Mouse (Mus musculus): Measurements from ENCODE around the gene Pus3.
"Not testable (repeated sequence)": the region's sequence is repeated elsewhere in the genome, so short reads cannot be mapped to it uniquely, and the experiment has no call there.

Gene Pus3

GRCm38 (mm10) chr9:35545704-35546103 lies 12.7 kb upstream of the Pus3 start:
- DNase-seq (ENCODE audit: low spot score): no peak

- no peak for DNase-seq (ENCODE audit: low spot score)
Observed at GRCm38 (mm10) chr9:35546745-35547144, 11.7 kb upstream of the Pus3 start.

GRCm38 (mm10) chr9:35548455-35548854 lies 9.9 kb upstream of the Pus3 start:
- no peak for DNase-seq (ENCODE audit: low spot score)

GRCm38 (mm10) chr9:35556494-35557102 lies 1.8 kb upstream of the Pus3 start:
- DNase-seq (ENCODE audit: low spot score): no peak

GRCm38 (mm10) chr9:35559009-35559890 lies 855 bp downstream of the Pus3 start:
- DNase-seq (ENCODE audit: low spot score): peak; percentile 88

GRCm38 (mm10) chr9:35561076-35561475 lies 2.7 kb downstream of the Pus3 start:
- DNase-seq (ENCODE audit: low spot score): no peak

- DNase-seq (ENCODE audit: low spot score): no peak
Observed at GRCm38 (mm10) chr9:35561583-35561982, 3.2 kb downstream of the Pus3 start.

GRCm38 (mm10) chr9:35564536-35565240 lies 6.3 kb downstream of the Pus3 start:
- DNase-seq (ENCODE audit: low spot score): no peak

GRCm38 (mm10) chr9:35567995-35568394 lies 9.6 kb downstream of the Pus3 start:
- DNase-seq (ENCODE audit: low spot score): no peak

GRCm38 (mm10) chr9:35569571-35570534 lies 11.5 kb downstream of the Pus3 start, which contains the start of the genes Pate2 and Hyls1:
Gene Pate2, plus strand, starts transcription at chr9:35570284.
Gene Hyls1, minus strand, starts transcription at chr9:35570398.
- DNase-seq (ENCODE audit: low spot score): peak; percentile 95

- DNase-seq (ENCODE audit: low spot score): no peak
Observed at GRCm38 (mm10) chr9:35570663-35571062, 12.3 kb downstream of the Pus3 start.

GRCm38 (mm10) chr9:35574416-35574815 lies 16.0 kb downstream of the Pus3 start:
- DNase-seq (ENCODE audit: low spot score): no peak

GRCm38 (mm10) chr9:35587674-35588073 lies 29.3 kb downstream of the Pus3 start:
- no peak for DNase-seq (ENCODE audit: low spot score)

GRCm38 (mm10) chr9:35592903-35593302 lies 34.5 kb downstream of the Pus3 start:
- DNase-seq (ENCODE audit: low spot score): no peak

GRCm38 (mm10) chr9:35607647-35608405 lies 49.4 kb downstream of the Pus3 start:
- no peak for DNase-seq (ENCODE audit: low spot score)

GRCm38 (mm10) chr9:35611841-35612240 lies 53.4 kb downstream of the Pus3 start, which contains the start of gene Pate4:
Gene Pate4, minus strand, starts transcription at chr9:35611941.
- DNase-seq (ENCODE audit: low spot score): no peak

- DNase-seq (ENCODE audit: low spot score): no peak
Observed at GRCm38 (mm10) chr9:35614005-35614404, 55.6 kb downstream of the Pus3 start.

GRCm38 (mm10) chr9:35616784-35617183 lies 58.4 kb downstream of the Pus3 start:
- not testable (repeated sequence) for DNase-seq (ENCODE audit: low spot score)
